Mouse (Mus musculus): ENCODE results near the gene Dock9.
A peak's percentile ranks its signal among the peaks of the same experiment; 100 is the strongest.

- TF ChIP-seq EP300 (IDR thresholded peaks at IDR 0.05; ENCODE audit: insufficient read depth, low read depth, low read length) = no peak
- peak; percentile 43; the same call in 1 of the 2 replicates for TF ChIP-seq POLR2A (IDR thresholded peaks at IDR 0.05; ENCODE audit: insufficient read depth, low read depth, low read length)
Observed at GRCm38 (mm10) chr14:121694706-121695105, 102.9 kb downstream of the Dock9 start.
